Mouse (Mus musculus): ENCODE measurements at regions not wholly inside any gene's neighbourhood (a gene's known extent, or its start where the extent isn't known, plus 50 kb on each side); places are given as distances from the start of the nearest gene placed in this dataset.

DNA sequence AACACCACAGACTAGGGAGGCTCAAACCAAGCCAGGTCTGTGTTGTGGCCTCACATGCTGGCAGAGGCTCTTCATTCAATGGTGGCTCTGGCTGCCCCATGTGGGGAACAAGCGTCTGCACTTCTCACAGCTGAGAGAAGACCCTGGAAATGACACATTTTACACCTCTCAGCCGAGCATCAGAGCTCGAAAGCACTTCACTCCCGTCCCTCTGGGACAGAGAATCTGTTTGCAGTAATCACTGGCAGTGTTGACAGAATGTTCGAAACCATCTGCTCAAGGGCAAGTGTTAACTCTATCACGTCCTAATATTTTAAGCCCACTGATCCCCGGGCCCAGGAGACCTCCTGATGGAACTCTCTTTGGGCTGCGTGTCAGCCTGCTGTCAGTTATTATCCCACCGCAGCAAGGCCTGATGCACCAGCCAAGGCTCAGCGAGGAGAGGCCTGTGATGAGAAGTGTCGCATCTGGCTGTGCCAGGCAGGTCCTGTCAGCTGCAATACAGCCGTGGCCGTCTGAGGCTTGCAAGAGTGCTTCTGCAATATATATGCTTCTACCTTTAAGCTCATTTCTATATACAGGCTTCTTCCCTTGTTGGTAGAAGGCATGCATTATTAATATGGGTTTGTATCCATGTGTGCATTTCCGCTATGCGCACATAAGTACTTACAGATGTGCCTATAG, 241.5 kb upstream of the Dnajc19 start:
- TF ChIP-seq CTCF (IDR thresholded peaks at IDR 0.05; ENCODE audit: control insufficient read depth, insufficient read depth, insufficient read length) (no peak), MYOD1 (IDR thresholded peaks at IDR 0.05; ENCODE audit: control insufficient read depth, insufficient read length, low read depth) (no peak), CEBPB (IDR thresholded peaks at IDR 0.05; ENCODE audit: low read depth) (no peak), FOSL1 (IDR thresholded peaks at IDR 0.05; ENCODE audit: insufficient read depth, low read length, poor library complexity, severe bottlenecking) (no peak), MYOG (IDR thresholded peaks at IDR 0.05; ENCODE audit: control insufficient read depth, extremely low read depth, insufficient read length) (no peak), USF1 (IDR thresholded peaks at IDR 0.05; ENCODE audit: low read depth) (no peak), MAX (IDR thresholded peaks at IDR 0.05) (no peak)
